Mouse (Mus musculus) lung, embryonic 16.5 days (tissue): ENCODE measurements at regions not wholly inside any gene's neighbourhood (a gene's known extent, or its start where the extent isn't known, plus 50 kb on each side); places are given as distances from the start of the nearest gene placed in this dataset.
A peak's percentile ranks its signal among the peaks of the same experiment; 100 is the strongest.

ENCODE experiments used
- ATAC-seq: fragments of 200-750 bp; cut with Nextera tagmentation; 2 replicates; pipeline ENCODE4 v1.8.0; 2017; ENCODE audit warnings: low read depth, mild to moderate bottlenecking, moderate library complexity
- H3K27ac ChIP-seq: fragments of 300-500 bp; sonication (generic); 2 replicates; pipeline ENCODE4 v1.5.1; 2014; ENCODE audit warnings: mild to moderate bottlenecking, control low read depth, low read length
- H3K27me3 ChIP-seq: fragments of 300-500 bp; sonication (generic); 2 replicates; pipeline ENCODE4 v1.6.1; 2014; ENCODE audit warnings: low read depth, low read length, mixed read lengths; ENCODE audit not compliant: control insufficient read depth, insufficient read depth
- H3K36me3 ChIP-seq: fragments of 300-500 bp; sonication (generic); 2 replicates; pipeline ENCODE4 v1.6.1; 2014; ENCODE audit warnings: low read length; ENCODE audit not compliant: control insufficient read depth, insufficient read depth
- H3K4me1 ChIP-seq: fragments of 300-500 bp; sonication (generic); replicated peaks from 2 replicates; pipeline ENCODE4 v1.6.1; 2014; ENCODE audit warnings: low read length, mixed read lengths; ENCODE audit not compliant: control insufficient read depth, insufficient read depth
- H3K4me2 ChIP-seq: fragments of 300-500 bp; sonication (generic); 2 replicates; pipeline ENCODE4 v1.6.1; 2014; ENCODE audit warnings: low read depth, low read length, control low read depth
- H3K4me3 ChIP-seq: fragments of 300-500 bp; sonication (generic); 2 replicates; pipeline ENCODE4 v1.5.1; 2014; ENCODE audit warnings: mild to moderate bottlenecking, low read length, control low read depth
- H3K9ac ChIP-seq: fragments of 300-500 bp; sonication (generic); 2 replicates; pipeline ENCODE4 v1.6.1; 2014; ENCODE audit warnings: low read length, control low read depth
- H3K9me3 ChIP-seq: fragments of 300-500 bp; sonication (generic); 2 replicates; pipeline ENCODE4 v1.6.1; 2016; ENCODE audit warnings: low read length; ENCODE audit not compliant: control insufficient read depth
- WGBS: fragments of 180-500 bp; shearing (Covaris S2); extraction: QIAGEN DNeasy Blood & Tissue Kit; methylation state at CpG from one replicate; pipeline ENCODE4 v1.1.7; 2014; 5-methylcytosine and 5-hydroxymethylcytosine counted together

DNA sequence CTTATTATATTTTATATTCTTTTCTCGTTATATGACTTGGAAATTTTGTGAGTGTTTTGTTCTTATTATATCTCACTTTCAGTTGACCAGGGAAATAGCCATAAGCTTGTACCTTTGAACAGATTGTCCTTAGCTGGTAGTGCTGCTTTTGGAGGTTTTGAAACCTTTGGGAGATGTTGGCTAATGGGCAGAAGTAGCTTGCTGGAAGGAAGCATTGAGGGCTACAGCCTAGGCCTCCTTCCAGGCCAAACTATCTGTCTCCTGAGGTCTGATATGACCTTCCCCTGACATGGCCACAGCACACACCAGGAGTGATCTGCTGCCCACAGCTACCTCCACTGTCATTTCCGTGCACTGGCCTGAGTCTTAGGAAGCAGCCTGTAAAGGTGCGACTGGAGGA, 56.8 kb downstream of the Cdkn2c start:
- ATAC-seq = no peak
- H3K36me3 ChIP-seq = no peaks in the 10 kb centered on the region
- no peaks in the 10 kb centered on the region for H3K4me1 ChIP-seq
- H3K27me3 ChIP-seq = no peaks in the 10 kb centered on the region
- H3K27ac ChIP-seq = no peak overlapping the region
- WGBS = 78% methylated on average over 3 of the region's 3 CpGs
- H3K9me3 ChIP-seq = no peaks in the 10 kb centered on the region
- H3K9ac ChIP-seq = no peak overlapping the region
- no peak overlapping the region for H3K4me2 ChIP-seq
- H3K4me3 ChIP-seq = no peak overlapping the region

DNA sequence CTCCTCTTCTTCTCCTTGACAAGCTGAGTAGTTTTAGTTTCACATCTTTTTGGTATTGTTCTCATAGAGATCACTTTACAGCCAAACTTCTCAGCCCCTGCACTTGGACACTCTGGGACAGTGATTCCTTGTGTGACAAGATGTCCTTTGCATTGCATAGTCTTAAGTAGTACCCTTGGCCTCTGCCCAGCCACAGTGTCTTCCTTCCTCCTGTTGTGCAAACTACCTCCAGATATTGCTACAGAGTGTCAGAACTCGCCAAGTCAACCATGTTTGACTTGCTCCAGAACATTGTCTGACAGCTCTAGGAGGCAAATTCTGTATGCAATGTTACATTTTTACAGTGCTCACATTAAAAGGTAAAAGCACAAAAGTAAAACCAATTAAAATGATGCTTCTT, 57.2 kb downstream of the Cdkn2c start:
- Histone ChIP-seq H3K9me3 (no peaks in the 10 kb centered on the region), H3K4me3 (no peak overlapping the region), H3K36me3 (no peaks in the 10 kb centered on the region), H3K4me1 (no peaks in the 10 kb centered on the region), H3K4me2 (no peak overlapping the region), H3K27ac (no peak overlapping the region), H3K27me3 (no peaks in the 10 kb centered on the region), H3K9ac (no peak overlapping the region)
- WGBS = 63% methylated on average over 1 of the region's 1 CpGs
- ATAC-seq = no peak

DNA sequence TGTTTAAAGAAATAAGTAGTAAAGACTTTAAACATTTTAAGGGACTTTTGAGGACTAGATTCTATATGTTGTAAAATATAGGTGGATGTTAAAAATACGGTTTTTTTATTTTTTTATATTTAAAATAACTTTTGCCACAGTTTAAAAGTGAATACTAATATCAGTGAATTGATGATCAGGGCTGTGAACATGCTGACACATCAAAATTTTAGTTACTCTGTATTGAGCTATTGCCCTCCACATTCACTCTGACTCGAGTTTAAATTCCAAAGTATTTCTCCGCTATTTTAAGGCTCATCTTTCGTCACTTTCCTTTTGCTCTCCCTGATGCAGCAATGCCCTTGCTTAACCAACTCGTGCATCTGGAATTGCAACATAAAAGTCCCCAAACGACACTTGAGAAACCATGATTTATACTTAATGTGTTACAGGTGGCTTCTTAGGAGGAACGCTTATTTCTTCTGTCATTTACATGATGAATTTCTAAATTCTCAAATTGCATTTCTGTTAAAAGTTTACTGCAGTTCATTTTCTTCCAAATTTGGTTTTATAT, 58.7 kb upstream of the 4930522H14Rik start:
- Histone ChIP-seq H3K4me3 (no peak overlapping the region), H3K9me3 (no peaks in the 10 kb centered on the region), H3K27me3 (no peaks in the 10 kb centered on the region), H3K4me2 (no peak overlapping the region), H3K9ac (no peak overlapping the region), H3K4me1 (no peaks in the 10 kb centered on the region), H3K27ac (no peak overlapping the region), H3K36me3 (no peaks in the 10 kb centered on the region)
- no peak for ATAC-seq
- WGBS = 48% methylated on average over 7 of the region's 7 CpGs

- Histone ChIP-seq H3K27ac (peak overlapping the region; percentile 50), H3K9me3 (no peaks in the 10 kb centered on the region), H3K27me3 (no peaks in the 10 kb centered on the region), H3K9ac (no peak overlapping the region), H3K4me2 (no peak overlapping the region), H3K4me3 (no peak overlapping the region), H3K4me1 (peaks cover 3% of the 10 kb centered on the region; the same call in 1 of the 2 replicates), H3K36me3 (no peaks in the 10 kb centered on the region)
- ATAC-seq = peak; percentile 60
- WGBS = 26% methylated on average over 3 of the region's 3 CpGs
Observed at GRCm38 (mm10) chr4:109583185-109583786, 52.2 kb upstream of the 4930522H14Rik start.

DNA sequence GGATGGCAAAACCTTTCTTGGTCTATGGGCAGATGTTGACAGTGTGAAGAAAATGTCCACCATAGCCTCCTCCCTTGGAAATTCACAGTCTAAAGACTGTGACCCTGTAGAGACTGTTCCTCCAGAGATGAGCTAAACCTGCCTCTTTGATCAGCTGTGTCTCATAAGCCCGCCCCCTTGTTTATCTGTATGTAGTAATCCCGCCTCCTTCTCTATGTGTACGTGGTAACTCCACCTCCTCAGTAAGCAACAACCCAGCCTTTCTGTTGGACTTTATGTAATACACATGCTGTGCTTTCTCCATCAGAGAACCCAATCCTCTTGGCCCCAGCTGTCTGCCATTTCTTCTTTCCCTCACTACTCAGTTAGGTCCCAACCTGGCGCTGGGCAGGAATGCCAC, 51.4 kb upstream of the 4930522H14Rik start:
- WGBS = 80% methylated on average over 4 of the region's 4 CpGs
- no peak overlapping the region for H3K9ac ChIP-seq
- H3K4me3 ChIP-seq = no peak overlapping the region
- H3K4me1 ChIP-seq = peaks cover 3% of the 10 kb centered on the region; the same call in 1 of the 2 replicates
- no peaks in the 10 kb centered on the region for H3K9me3 ChIP-seq
- H3K27ac ChIP-seq = peak overlapping the region; percentile 50
- H3K4me2 ChIP-seq = no peak overlapping the region
- no peaks in the 10 kb centered on the region for H3K36me3 ChIP-seq
- no peaks in the 10 kb centered on the region for H3K27me3 ChIP-seq
- peak; percentile 43; the same call in 1 of the 2 replicates for ATAC-seq
